Mouse (Mus musculus): ENCODE data around the gene Amotl1.
A peak's percentile ranks its signal among the peaks of the same experiment; 100 is the strongest.

Gene Amotl1

GRCm38 (mm10) chr9:14547584-14548365 is 97.1 kb downstream of the Amotl1 start:
- no peak for DNase-seq (ENCODE audit: low spot score)

DNA sequence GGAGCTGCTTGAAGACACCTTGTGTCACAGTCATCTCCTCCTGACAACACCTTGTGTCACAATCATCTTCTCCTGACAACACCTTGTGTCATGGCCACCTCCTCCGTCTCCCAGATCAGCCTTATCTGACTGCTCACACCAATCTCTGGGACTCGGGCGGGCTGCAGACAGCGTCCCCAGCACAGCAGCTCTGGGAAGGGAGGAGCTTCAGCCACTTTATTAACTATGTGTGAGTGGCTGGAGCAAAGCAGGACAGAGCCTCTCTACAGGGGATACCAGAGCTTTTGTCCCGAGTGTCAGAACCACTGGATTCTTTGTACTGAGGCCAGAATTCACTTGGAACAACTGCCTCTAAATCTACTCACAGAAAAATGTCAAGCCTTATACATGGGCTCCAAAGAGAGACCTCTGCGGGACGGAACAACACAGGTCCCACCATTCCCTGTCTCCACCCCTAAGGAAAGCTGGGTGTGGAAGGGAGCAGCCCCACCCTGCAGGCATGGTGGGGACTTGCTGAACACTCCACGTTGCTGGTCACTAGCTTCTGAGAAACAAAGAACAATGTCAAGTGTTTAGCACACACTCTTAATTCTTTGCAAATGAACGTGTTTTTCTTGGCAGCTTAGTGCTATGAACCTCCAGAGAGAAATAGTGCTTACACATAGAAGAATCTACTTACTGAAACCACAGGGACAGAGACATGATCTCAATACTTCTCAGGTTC is 100.7 kb downstream of the Amotl1 start:
- DNase-seq (ENCODE audit: low spot score) = no peak

GRCm38 (mm10) chr9:14534833-14535456 is 109.9 kb downstream of the Amotl1 start:
- DNase-seq (ENCODE audit: low spot score) = no peak

GRCm38 (mm10) chr9:14533659-14534058 is 111.2 kb downstream of the Amotl1 start:
- DNase-seq (ENCODE audit: low spot score) = no peak

DNA sequence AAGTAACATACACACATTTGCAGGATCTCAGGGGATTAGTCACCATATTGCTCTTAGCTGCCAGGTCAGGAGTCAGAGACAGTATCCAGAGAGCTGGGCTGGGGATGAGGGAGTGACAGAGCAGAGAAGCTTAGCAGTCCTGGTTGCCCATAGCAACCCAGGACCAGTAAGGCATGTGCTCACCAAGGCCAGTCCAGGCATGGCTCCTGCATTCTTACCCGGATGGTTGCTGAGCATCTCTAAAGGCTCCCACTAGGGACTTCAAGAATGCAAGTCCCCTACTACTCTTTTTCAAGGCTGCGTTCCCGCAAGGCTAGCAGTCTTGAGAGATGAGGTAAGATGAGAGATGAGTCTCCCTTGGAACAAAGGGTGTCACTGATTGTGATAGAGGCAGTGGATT is 112.6 kb downstream of the Amotl1 start:
- DNase-seq (ENCODE audit: low spot score) = peak; percentile 33

GRCm38 (mm10) chr9:14530004-14530403 is 114.9 kb downstream of the Amotl1 start:
- no peak for DNase-seq (ENCODE audit: low spot score)

DNA sequence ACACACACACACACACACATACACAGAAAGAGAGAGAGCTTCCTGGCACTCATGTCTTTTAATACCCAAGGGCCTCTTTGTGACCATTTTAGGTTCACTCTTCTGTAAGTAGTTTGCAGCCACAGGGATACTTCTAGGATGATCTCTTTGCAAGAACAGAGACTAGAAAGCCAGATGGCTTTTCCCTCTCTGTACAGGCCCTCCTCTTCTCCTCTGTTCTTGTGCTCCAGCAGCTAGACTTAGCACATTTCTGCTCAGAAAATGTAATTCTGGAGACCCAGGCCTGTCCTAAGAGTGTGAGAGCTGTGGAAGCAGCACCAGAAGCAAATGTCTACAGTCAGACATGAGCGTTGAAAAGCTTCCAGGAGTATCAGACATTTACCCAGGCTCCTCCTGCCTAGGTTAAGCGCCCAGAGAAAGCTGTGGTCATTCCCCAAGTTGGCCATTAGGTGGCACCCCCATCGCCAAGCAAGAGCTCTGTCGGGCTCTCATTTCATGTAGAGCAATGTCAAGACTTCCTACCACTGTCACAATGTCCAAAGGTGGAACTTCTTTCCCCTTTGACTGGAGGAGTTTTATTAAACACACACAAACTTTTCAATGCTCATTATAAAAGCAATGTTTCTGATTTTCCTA is 121.3 kb downstream of the Amotl1 start:
- DNase-seq (ENCODE audit: low spot score) = peak; percentile 55

DNA sequence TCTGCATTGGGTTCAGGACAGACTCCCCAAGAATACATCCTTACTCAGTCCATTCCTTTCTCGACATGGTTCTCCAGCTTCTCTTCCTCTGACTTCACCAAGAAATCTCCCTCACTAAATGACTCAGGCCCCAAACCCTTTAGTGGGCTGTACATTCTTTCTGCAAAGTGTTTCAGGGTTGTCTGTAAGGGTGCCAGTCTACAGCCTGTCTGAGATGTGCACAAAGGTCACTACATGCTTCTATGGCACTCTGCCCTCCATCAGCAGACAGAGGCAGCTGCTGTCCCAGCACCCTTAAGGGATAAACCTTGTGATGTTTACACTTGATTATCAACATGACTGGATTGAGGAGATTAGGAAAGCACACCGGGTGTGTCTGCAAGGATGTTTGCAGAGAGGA is 123.2 kb downstream of the Amotl1 start:
- no peak for DNase-seq (ENCODE audit: low spot score)

- no peak for DNase-seq (ENCODE audit: low spot score)
Observed at GRCm38 (mm10) chr9:14520971-14521670, 123.7 kb downstream of the Amotl1 start.

GRCm38 (mm10) chr9:14518105-14518504 is 126.8 kb downstream of the Amotl1 start:
- no peak for DNase-seq (ENCODE audit: low spot score)

DNA sequence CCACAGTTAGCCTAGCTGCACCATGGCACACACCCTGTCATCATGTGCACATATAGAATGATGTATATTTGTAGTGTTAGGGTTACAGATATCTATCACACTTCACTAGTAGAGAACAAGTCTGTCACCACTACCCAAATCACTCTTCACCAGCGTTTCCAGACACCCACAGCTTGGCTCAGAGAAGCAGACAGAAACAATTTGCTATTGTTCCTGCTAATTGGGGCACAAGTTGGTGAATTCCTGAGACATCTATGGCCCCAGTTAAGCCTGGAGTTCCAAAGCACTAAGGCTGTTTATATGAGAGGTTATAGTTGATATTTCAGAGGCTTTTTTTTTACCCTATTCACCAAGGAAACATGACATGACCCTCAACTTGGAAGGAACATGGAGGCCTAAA is 127.6 kb downstream of the Amotl1 start:
- no peak for DNase-seq (ENCODE audit: low spot score)

GRCm38 (mm10) chr9:14512633-14513445 is 132.0 kb downstream of the Amotl1 start:
- peak; percentile 17 for DNase-seq (ENCODE audit: low spot score)

DNA sequence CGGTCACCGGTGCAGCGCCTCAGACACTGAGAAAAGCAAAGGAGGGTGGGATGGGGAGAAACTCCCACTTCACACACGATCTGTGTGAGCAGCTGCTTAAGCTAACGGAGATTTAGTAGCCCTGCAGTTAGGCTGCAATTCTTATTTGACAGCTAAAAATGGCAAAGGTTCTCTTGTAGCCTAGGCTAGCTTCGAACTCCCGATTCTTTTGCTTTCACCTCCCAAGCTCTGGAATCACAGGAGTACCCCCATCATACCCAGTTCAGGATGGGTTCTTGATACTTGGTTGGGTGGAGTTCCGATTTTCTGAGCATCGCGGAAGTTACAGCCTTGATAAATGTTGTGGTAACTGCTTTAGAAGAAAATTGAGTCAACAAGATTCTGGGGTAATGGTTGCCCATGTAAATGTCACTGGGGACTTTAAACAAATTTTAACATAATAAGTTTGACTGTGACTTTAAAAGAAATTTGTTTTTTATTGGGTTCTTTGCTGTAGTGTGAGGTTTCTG is 143.9 kb downstream of the Amotl1 start:
- DNase-seq (ENCODE audit: low spot score) = no peak

- peak; percentile 97 for DNase-seq (ENCODE audit: low spot score)
Observed at GRCm38 (mm10) chr9:14500023-14500915, 144.6 kb downstream of the Amotl1 start, which contains the start of the genes Kdm4d and Cwc15. Gene Kdm4d, minus strand, starts transcription at chr9:14500482. Gene Cwc15, plus strand, starts transcription at chr9:14500617.

- no peak for DNase-seq (ENCODE audit: low spot score)
Observed at GRCm38 (mm10) chr9:14498896-14499705, 145.8 kb downstream of the Amotl1 start.
